Mouse (Mus musculus): ENCODE results near the gene Ankib1.
"Not testable (repeated sequence)": the region's sequence is repeated elsewhere in the genome, so short reads cannot be mapped to it uniquely, and the experiment has no call there.

Ankib1 gene

GRCm38 (mm10) chr5:3802433-3803291 is at the start of gene Ankib1, which contains the start of gene Krit1:
Ankib1 (minus strand) TSS chr5:3802925.
Krit1 (plus strand) TSS chr5:3803184.
- peak; percentile 93 for DNase-seq

GRCm38 (mm10) chr5:3845026-3845425 is 42.3 kb upstream of the Ankib1 start, which contains the start of gene Lrrd1:
Lrrd1 (plus strand) TSS chr5:3845173.
- DNase-seq = peak; percentile 47

- no peak for DNase-seq
Measured at GRCm38 (mm10) chr5:3834107-3834506, 31.4 kb upstream of the Ankib1 start.

GRCm38 (mm10) chr5:3808472-3808871 is 5.7 kb upstream of the Ankib1 start:
- no peak for DNase-seq

- DNase-seq = no peak
Measured at GRCm38 (mm10) chr5:3803292-3804165, 804 bp upstream of the Ankib1 start.

GRCm38 (mm10) chr5:3801672-3802432 is 873 bp downstream of the Ankib1 start:
- no peak for DNase-seq

- no peak for DNase-seq
Measured at GRCm38 (mm10) chr5:3800881-3801280, 1.8 kb downstream of the Ankib1 start.

GRCm38 (mm10) chr5:3800041-3800440 is 2.7 kb downstream of the Ankib1 start:
- DNase-seq = no peak

GRCm38 (mm10) chr5:3798656-3799055 is 4.1 kb downstream of the Ankib1 start:
- not testable (repeated sequence) for DNase-seq

GRCm38 (mm10) chr5:3797101-3797500 is 5.6 kb downstream of the Ankib1 start:
- DNase-seq = not testable (repeated sequence)

GRCm38 (mm10) chr5:3791048-3791447 is 11.7 kb downstream of the Ankib1 start:
- no peak for DNase-seq

GRCm38 (mm10) chr5:3787548-3787947 is 15.2 kb downstream of the Ankib1 start:
- DNase-seq = no peak

- no peak for DNase-seq
Measured at GRCm38 (mm10) chr5:3784751-3785496, 17.8 kb downstream of the Ankib1 start.

- no peak for DNase-seq
Measured at GRCm38 (mm10) chr5:3783947-3784681, 18.6 kb downstream of the Ankib1 start.

- DNase-seq = no peak
Measured at GRCm38 (mm10) chr5:3782670-3783069, 20.1 kb downstream of the Ankib1 start.

GRCm38 (mm10) chr5:3772017-3772416 is 30.7 kb downstream of the Ankib1 start:
- no peak for DNase-seq

GRCm38 (mm10) chr5:3771512-3771911 is 31.2 kb downstream of the Ankib1 start:
- DNase-seq = no peak

- DNase-seq = not testable (repeated sequence)
Measured at GRCm38 (mm10) chr5:3750536-3750935, 52.2 kb downstream of the Ankib1 start.

GRCm38 (mm10) chr5:3732846-3733245 is 69.9 kb downstream of the Ankib1 start:
- not testable (repeated sequence) for DNase-seq

GRCm38 (mm10) chr5:3728820-3729219 is 73.9 kb downstream of the Ankib1 start:
- DNase-seq = no peak

- DNase-seq = no peak
Measured at GRCm38 (mm10) chr5:3725491-3725890, 77.2 kb downstream of the Ankib1 start.
